Mouse (Mus musculus) gonadal fat pad, adult 2 months (tissue): ENCODE results near the gene Mcur1. TPM values are rescaled to one million over a fixed set of nuclear protein-coding genes. Genes with fewer than 3 reads are reported as not detected.

Experiments used
- polyA plus RNA-seq: library from polyadenylated mRNA; depleted of rRNA; stranded (reverse); fragments of >200 nt; gene quantifications from 2 replicates; pipeline ENCODE4 v1.2.3, GENCODE M21; 2012; rRNA removed

The Mcur1 gene
- polyA plus RNA-seq, 1 experiment, result 27.0 TPM

Other genes with a start within 250 kb of the Mcur1 start
- 7.7 and 8.7 TPM in 2 replicates for gene Sirt5, start 194.7 kb downstream of the Mcur1 start, polyA plus RNA-seq
- 32.8 and 37.3 TPM in 2 replicates for gene Nol7, start 161.8 kb downstream of the Mcur1 start, polyA plus RNA-seq
- gene Ranbp9, start 78.9 kb downstream of the Mcur1 start, polyA plus RNA-seq, result 19.2 and 20.0 TPM in 2 replicates
- 0.28 and 0.30 TPM in 2 replicates for gene Rnf182, start 55.5 kb upstream of the Mcur1 start, polyA plus RNA-seq
- gene Cd83, start 224.6 kb upstream of the Mcur1 start, polyA plus RNA-seq, result 3.3 and 5.4 TPM in 2 replicates